Mouse (Mus musculus) left cerebral cortex, postnatal 10 days (tissue): Measurements from ENCODE around the gene Zfp790. TPM values are rescaled to one million over a fixed set of nuclear protein-coding genes. Genes with fewer than 3 reads are reported as not detected.

Source experiments
- DNase-seq, 2 experiments: peaks; one replicate each; pipeline ENCODE4 v3.0.0; 2021 to 2022; ENCODE audit warnings: low spot score in 2 of 2, mixed read lengths in 1 of 2; ENCODE audit errors: extremely low spot score in 1 of 2
- intact Hi-C: fragments of 180-260 bp; cut with DNase I; formaldehyde crosslinking; loops from one replicate; pipeline ENCODE4 v1.15.1; 2025
- total RNA-seq, 2 experiments: library from RNA; stranded (reverse); gene quantifications; 2 replicates each; pipeline ENCODE4 v1.2.3; 2021

Zfp790 gene
- total RNA-seq: 10 to 100 TPM; 20.1 to 22.2 TPM

DNA sequence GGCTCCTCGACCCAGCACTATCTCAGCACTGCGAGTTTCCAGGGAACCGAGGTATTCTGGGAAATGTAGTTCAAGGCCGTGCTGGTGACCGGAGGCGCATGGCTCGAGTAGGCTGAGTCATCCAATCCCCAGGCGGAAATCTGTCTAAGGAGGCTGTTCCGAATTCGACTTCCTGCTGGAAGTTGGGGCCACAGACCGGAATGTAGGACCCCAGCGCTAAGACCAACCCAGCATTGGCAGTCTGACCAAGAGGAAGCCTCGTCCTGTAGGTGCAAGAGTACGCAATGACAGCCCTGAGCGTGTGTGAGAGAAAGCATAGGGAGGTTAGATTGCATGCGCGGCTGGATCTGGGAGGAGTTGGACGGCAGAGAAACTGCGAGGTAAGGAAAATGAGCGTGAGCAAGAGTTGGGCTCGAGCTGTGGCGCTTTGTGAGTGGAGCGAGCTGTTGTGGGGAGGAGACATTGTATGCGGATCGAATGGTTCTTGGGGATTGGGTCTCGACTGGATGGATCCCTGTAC lies at the start of gene Zfp790:
TSS of gene Zfp790 (plus strand) at position 205 of the 520 bp plus-strand sequence.
- DNase-seq: peak; percentile 91 to 94
- intact Hi-C loops: no loop called here

DNA sequence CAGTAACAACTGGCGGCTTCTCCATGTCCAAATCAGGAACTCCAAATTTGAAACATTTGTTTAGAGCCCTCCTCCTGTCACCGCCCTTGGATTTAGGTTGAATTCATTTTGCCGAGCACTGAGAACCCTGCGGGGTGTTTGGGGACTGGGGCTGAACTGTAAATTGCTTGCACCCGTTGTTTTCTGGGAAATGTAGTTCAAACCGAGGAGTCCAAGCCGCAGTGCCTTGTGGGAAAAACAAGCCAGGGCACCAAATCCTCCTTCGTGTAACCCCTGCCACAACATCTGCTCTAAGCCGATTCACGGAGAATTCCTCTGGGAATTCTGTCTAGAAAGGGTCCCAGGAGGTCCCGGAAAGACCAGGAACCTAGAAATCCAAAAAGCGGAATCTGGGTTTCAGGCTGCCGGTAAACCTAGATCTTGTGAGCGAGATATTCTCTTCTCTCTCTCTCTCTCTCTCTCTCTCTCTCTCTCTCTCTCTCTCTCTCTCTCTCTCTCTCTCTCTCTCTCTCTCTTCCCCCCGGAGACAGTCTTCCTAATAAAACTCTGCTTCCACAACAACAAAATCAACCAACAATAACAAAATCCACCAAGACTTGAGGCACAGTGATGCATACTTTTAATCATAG lies 48.7 kb upstream of the Zfp790 start:
- DNase-seq: peak; percentile 82 to 87
- intact Hi-C loops: no loop called here

DNA sequence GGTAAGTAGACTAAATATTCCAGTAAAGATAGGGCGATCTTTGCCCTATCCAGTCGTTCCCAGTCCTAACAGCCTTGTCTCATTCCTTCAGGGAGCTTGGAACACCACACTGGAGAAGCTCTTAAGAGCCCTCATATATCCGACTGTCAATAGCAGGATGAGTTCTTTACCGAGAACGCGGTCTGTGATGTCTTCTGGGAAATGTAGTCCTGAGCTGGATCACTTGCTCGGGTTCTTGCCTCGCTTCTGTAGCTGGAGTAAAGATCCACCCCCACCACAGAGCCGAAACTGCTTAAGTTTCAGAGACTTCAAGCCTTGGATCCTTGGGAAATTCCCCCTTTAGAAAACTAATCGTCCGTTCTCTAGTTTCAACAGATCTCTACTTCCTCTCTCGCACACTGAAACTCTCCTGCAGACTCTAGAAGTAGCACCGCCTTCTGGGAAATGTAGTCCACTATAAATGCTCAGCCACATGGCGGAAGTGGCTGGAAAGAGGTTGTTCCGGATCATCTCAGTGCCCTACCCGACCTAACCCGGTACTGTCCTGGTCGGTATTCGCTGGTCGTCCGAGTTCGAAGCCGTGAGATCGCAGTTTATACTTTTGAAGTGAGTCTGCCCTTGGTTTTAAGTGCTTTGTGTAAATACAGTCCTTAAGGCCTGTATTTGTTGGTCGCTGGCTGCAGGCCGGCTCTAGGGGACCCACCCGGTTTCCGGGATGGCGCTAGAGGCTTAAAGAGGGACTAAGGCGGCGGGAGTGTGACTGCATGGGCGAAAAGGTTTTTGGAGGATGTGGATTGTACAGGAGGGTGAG lies 47.6 kb upstream of the Zfp790 start, which contains the start of gene Zfp84:
TSS of gene Zfp84 (plus strand) at position 463 of the 811 bp plus-strand sequence.
- peak; percentile 88 to 93 for DNase-seq
- intact Hi-C loops: no loop called here

DNA sequence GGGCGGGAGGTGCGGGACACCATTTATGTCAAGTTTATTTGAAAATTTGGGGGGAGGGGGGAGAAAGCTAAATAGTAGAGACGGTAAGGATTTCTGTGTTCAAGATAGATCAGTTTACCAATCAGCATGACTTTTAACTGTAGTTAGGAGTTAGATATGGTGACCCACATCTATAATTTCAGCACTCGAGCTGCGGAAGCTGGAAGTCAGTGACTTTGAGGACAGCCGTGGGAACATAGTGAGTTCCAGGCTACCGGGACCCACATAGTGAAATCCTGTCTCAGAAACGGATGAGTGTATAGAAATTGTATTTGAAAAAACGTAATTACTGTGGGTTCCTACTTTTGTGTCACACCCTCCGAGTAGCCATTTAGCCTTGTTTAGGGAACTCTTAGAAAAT lies 46.9 kb upstream of the Zfp790 start:
- no peak for DNase-seq
- intact Hi-C loops: no loop called here

DNA sequence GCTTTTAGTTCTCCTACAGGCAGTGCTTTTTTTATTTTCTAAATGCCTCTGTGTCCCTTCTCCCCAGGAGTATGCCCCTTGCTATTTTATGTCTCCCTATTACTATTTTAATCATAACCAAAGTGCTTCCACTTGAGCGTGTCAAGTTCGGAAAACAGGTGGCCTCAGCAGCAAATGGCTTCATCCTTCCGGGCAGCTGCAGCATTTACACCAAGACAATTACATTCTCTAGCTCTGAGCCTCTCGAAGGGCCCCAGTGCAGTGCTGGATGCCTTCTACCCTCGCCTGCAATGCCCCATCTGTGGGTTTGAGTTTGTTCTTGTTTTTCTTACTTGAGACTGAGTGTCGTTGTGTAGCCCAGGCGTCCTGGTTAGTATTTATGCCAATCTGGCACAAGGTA lies 42.4 kb upstream of the Zfp790 start:
- intact Hi-C loops: no loop called here

DNA sequence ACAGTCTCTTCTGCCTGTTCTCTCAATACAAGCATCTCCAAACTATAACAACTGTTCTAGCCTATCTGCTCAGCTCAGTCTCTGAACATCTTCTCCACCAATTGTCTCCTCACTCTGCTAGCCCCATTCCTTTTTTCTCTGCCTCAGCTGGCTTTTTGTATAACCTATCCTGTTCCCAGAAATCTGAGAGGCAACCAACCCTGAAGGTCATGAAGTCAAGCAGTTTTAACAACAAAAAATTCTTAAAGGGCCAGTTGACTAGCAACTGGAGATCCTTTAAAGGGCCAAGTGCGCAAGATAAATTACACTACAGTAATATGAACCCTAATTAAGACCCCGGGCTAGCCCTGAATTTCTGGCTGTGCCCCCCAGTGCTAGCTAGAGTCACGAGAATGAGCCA lies 41.5 kb upstream of the Zfp790 start:
- DNase-seq: no peak
- intact Hi-C loops: no loop called here

More for the DNA sequence above, 42.4 kb upstream of the Zfp790 start:
- DNase-seq: no peak

DNA sequence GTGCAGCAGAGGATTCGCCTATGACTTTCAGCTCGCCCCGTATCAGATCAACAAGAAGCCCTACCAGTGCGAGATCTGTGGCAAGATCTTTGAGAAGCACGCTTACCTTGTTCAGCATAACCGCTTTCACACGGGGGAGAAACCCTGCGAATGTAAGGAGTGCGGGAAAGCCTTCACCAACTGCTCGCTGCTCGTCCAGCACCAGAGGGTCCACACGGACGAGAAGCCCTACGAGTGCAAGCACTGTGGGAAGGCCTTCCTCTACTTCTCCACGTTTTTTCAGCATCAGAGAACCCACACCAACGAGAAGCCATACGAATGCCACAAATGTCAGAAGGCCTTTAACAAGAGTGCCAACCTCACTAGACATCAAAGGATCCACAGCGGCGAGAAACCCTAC lies 39.3 kb upstream of the Zfp790 start:
- DNase-seq: no peak
- intact Hi-C loops: no loop called here

DNA sequence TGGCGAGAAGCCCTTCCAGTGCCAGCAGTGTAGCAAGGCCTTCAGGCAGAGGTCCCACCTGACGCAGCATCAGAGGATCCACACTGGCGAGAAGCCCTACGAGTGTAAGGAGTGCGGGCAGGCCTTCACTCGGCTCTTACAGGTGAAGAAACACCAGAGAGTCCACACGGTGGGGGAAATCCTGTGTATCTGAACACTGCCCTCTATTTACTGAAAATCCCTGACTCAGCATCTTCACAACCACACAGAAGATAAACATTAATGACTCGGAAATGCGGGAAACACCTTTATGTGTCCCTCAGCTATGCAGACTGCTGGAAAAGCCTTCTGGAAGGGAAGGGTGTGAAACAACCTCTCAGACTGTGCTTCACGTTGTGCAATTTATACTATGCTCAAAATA lies 38.5 kb upstream of the Zfp790 start:
- no peak for DNase-seq
- intact Hi-C loops: no loop called here

DNA sequence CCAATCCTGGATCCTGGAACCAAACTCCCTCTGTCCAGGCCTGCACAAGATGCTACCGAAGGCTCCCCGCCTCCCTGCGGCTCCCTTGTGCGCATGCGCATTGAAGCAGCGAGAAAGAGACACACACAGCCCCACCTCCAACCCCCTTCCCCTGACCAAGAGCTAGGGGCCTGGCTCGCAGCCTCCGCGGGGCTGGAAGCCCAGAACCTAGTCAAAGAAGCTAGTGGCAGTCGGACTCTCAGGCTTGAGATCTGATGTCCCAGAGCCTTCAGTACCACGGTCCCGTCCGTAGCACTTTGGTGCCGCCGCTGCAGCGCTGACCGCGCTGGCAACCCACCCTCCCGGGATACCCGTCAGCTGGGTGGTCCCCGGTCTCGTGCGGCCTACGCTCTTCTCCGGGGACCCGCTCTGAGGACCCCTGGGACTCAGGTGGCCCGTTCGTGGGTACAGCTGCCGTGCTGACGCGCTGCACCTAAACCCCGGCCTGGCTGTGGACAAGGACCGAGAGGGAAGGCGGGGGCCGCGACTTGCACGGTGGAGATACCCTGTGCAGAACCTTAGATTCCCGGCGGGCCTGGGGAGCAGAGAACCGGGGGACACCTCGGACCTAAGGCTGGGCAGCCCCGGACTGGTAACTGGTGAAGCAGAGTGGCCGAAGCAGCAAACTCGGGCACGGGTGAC lies 31.9 kb upstream of the Zfp790 start, which contains the start of gene Zfp30:
TSS of gene Zfp30 (plus strand) at position 128 of the 681 bp plus-strand sequence.
- intact Hi-C loops: no loop called here

DNA sequence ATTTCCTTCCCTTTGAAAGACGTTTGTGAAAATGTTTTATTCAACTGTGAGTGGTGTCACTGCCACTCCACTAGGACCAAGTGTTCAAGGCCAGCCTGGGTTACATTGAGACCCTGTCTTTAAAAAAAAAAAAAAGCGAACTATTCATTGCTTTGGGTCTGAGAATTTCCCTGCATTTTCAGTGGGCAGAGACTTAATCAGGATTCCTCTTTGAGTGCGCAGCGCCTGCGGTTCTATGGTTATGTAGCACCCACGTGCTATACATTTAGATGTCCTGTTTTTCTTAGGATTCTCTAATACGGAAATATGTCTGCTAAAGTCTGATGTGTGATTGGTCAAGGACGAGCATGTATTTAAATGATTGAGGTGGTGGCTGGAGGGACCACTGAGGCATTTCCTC lies 30.9 kb upstream of the Zfp790 start:
- DNase-seq: no peak
- intact Hi-C loops: no loop called here

More for the DNA sequence above, 31.9 kb upstream of the Zfp790 start, which contains the start of gene Zfp30:
- peak; percentile 87 to 90 for DNase-seq

DNA sequence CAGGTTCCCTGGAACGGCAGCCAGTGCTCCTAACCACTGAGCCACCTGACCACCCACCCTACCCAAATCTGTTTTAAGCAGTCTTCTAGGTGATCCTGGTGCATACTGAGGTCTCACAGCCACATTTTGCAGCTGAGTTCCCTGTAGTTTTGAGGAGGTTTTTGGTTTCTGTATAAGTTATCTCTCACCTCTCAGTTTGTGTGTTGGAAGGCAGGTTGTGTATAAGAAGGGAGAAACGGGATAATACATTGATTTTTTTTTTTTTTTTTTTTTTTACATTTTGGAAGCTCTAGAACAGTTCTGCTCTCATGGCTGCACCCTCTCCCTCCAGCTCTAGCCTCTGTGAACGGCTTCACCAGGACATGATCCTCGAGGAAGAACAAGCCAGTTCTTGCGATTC lies 30.0 kb upstream of the Zfp790 start:
- DNase-seq: no peak
- intact Hi-C loops: no loop called here

DNA sequence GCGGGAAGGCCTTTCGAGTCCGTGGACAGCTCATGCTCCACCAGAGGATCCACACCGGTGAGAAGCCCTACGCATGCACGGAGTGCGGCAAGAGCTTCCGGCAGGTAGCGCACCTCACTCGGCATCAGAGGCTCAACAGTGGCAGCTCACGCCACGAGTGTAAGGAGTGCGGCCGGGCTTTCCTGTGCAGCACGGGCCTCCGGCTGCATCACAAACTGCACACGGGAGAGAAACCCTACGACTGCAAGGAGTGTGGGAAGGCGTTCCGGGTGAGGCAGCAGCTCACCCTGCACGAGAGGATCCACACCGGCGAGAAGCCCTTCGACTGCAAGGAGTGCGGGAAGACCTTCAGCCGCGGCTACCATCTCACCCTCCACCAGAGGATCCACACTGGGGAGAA lies 23.0 kb upstream of the Zfp790 start:
- no peak for DNase-seq
- intact Hi-C loops: no loop called here

DNA sequence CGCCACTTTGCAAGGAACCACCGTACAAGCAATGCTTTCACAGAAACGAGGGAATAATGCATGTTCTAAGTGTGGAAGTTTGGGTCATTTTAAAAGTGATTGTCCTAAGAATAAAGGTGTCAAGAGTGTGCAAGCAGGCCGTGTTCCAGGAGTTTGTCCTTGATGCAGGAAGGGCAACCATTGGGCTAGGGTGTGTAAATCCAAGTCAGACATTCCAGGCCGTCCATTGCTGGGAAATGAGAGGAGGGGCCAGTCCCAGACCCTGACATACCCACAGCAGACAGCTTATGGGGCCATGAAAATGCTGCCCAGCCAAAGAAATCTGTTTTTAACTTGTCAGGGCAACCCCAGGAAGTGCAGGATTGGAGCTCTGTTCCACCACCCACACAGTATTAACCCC lies 8.9 kb upstream of the Zfp790 start:
- no peak for DNase-seq

DNA sequence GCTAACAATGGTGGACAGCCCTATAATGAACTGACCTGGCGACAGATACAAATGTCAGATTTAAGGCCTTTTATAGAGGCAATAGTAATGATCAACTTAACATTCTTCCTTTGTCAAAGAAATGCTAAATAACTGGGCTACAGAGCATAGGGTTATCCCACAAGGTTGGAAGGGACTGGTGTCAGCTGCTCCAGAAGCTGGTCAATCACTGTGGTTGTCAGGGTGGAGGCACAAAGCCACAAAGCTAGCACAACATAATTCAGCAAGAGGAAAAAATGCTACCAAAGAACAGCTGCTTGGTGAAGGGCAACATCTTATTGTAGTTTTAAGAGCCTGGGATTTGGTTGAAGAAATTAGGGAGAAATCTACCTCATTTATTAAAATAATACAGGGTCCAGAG lies 3.7 kb upstream of the Zfp790 start:
- intact Hi-C loops: no loop called here
- DNase-seq: no peak

More for the DNA sequence above, 8.9 kb upstream of the Zfp790 start:
- intact Hi-C loops: no loop called here

DNA sequence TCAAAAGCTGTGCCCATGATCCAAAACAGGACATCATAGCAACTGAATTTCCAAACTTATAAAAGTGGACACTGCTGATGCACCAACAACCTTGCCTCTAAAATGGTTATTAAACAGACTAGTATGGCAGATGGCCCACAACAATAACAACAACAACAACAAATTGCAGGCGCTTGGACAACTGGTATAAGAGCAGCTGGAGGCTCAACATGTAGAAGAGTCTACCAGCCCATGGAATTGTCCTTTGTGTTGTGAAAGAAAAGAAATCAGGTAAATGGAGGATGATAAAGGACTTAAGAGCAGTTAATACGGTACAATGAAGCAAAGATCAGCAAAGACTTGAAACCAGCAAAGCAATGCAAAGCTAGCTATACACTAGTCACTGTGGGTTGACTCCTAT lies 1.5 kb upstream of the Zfp790 start:
- DNase-seq: no peak
- intact Hi-C loops: no loop called here

DNA sequence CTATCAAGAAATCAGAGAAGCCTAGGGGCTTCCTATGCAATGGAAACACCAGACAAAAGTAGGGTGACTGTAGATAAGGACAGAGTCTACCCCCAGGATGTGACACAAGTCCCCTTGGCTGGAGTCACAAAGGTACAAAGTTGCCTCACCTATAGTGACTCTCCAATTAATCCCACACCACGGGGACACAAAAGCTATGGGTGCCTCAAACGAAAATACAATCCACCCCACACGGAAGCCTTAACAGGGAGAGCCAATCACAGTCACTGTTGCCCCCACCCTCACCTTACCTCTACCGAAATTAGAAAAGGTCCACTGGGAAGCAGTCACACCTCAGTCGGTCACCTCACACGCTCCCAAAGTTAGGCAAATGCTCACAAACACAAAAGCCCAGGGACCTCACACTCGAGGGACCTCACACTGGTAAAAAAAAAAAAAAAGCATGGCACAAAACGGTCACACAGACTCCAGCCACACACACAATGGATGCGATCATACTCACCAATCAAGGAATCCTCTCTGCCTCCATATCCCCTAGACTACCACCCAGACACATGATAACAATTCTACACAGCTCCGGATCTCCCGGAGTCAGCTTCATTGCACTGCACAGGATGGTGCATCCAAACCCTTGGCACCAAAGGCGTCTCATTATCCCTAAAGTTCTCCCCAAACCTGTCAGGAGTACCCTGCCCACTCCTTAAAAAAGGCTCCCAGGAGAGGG lies 691 bp upstream of the Zfp790 start:
- no peak for DNase-seq
- intact Hi-C loops: no loop called here

DNA sequence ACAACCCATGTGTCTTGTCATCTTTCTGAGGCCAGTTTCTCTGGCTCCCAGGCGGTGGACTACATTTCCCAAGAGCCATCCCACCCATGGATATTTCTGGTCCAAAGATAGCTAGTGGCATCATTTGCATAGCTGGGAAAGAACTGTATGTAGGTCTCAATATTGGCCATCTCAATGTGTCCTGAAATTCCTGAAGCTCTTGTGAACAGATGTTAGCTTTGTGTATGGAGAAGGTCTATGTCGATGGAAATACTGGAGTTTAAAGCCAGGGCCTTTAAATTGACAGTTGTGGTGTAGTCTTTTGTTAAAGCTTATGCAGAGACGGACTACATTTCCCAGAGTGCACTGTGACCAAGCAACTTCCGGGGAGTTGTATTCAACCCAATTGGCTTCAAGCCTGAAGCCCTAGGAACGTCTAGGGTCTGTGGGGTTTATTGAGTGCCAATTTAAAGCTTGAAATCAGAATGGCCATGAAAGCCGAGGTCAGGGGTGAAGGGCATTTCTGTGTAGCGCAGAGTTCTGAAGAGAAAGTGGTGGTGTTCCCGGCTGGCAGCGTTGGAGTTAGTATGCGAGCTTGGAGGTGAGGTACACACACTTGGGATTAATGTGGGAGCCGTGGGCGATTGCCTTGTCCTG lies 2.8 kb downstream of the Zfp790 start:
- intact Hi-C loops: no loop called here
- DNase-seq: peak; percentile 71 to 74

DNA sequence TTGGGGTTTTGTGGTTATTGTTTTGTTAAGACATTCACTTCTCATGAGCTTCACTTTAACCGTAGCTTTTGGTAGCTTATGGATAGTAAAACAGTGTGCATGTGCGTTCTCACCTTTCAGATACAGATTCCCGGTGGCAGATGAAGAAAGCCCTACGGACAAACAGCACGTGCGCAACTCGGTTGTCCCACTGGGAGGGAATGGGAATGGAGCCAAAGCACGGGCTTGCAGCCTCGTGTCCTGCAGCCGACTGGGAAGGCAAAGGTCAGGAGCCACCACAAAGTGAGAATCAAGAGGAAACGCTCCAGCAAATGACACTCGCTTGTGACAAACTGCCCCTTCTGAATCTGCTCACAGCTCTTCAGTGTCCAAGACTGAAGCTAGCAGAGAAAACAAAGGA lies 12.1 kb downstream of the Zfp790 start:
- no peak for DNase-seq
- intact Hi-C loops: loop anchor here (10.0 kb wide), 1 partner anchor 67 kb away; no protein-coding TSS in a partner anchor
